Mouse (Mus musculus) small intestine, adult 2 months (tissue): Measurements from ENCODE around the gene Rab8a.

Experiments used
- CTCF ChIP-seq: fragments of 200-500 bp; IDR thresholded peaks from 2 replicates; pipeline ENCODE4 v1.5.1; 2012; ENCODE audit warnings: low read depth, mild to moderate bottlenecking, control low read depth, inconsistent platforms, low read length, moderate library complexity, mixed read lengths; ENCODE audit not compliant: insufficient replicate concordance, insufficient read length; ENCODE audit errors: extremely low read depth
- POLR2A ChIP-seq: fragments of 200-500 bp; IDR thresholded peaks from 2 replicates; pipeline ENCODE4 v1.6.1; 2012; ENCODE audit warnings: low read depth, mild to moderate bottlenecking, control low read depth, inconsistent platforms, low read length, moderate library complexity

DNA sequence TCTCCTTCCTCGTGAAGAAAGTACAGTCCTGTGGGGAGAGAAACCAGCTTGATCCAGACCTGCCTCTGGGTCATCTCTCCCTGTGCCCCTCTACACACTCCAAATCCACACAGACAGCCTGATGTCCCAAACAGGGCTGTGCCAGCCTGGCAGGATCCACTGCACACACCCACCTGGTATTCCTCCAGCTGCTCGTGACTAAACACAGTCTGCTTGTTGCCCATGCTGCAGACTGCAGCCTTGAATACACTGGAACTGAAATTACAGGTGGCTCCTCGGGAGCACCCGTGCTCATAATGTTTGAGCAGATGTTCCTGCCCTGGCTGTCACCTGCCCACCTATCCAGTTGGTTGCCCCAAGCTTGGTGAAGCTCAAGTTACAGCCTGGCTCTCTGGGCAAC lies 51.8 kb downstream of the Rab8a start, which contains the start of gene Cib3:
- TF ChIP-seq CTCF (no peak), POLR2A (no peak)
